Mouse (Mus musculus) liver, postnatal 0 days (tissue): ENCODE data around the gene Sycp2. TPM values are rescaled to one million over a fixed set of nuclear protein-coding genes. Genes with fewer than 3 reads are reported as not detected.

Experiments
- ATAC-seq: fragments of 200-750 bp; cut with Nextera tagmentation; 2 replicates; pipeline ENCODE4 v1.8.0; 2017; ENCODE audit warnings: mild to moderate bottlenecking, moderate library complexity
- DNase-seq: peaks from one replicate; pipeline ENCODE4 v3.0.0-alpha.2; 2016
- H3K27ac ChIP-seq: fragments of 300-500 bp; sonication (generic); 2 replicates; pipeline ENCODE4 v1.5.1; 2014; ENCODE audit warnings: antibody characterized with exemption, moderate library complexity, mild to moderate bottlenecking, low read depth
- H3K27me3 ChIP-seq: fragments of 300-500 bp; sonication (generic); 2 replicates; pipeline ENCODE4 v1.6.1; 2014; ENCODE audit warnings: low read length, control low read depth, mixed read lengths; ENCODE audit not compliant: insufficient read depth
- H3K36me3 ChIP-seq: fragments of 300-500 bp; sonication (generic); replicated peaks from 2 replicates; pipeline ENCODE4 v1.6.1; 2014; ENCODE audit warnings: mild to moderate bottlenecking, control low read depth, low read length, moderate library complexity, mixed read lengths; ENCODE audit not compliant: insufficient read depth
- H3K4me1 ChIP-seq: fragments of 300-500 bp; sonication (generic); 2 replicates; pipeline ENCODE4 v1.6.1; 2014; ENCODE audit warnings: antibody characterized with exemption, mild to moderate bottlenecking, control low read depth; ENCODE audit not compliant: insufficient read depth
- H3K4me2 ChIP-seq: fragments of 300-500 bp; sonication (generic); 2 replicates; pipeline ENCODE4 v1.6.1; 2014; ENCODE audit warnings: low read depth, mild to moderate bottlenecking, low read length, moderate library complexity, mixed read lengths
- H3K4me3 ChIP-seq: fragments of 300-500 bp; sonication (generic); 2 replicates; pipeline ENCODE4 v1.5.1; 2014; ENCODE audit warnings: low read depth, low read length
- H3K9ac ChIP-seq: fragments of 300-500 bp; sonication (generic); replicated peaks from 2 replicates; pipeline ENCODE4 v1.6.1; 2014; ENCODE audit warnings: mild to moderate bottlenecking, moderate library complexity
- H3K9me3 ChIP-seq: fragments of 300-500 bp; sonication (generic); 2 replicates; pipeline ENCODE4 v1.6.1; 2016; ENCODE audit warnings: mild to moderate bottlenecking, control low read depth, low read length, mixed read lengths
- CTCF ChIP-seq: sonication (generic); IDR thresholded peaks from 2 replicates; pipeline ENCODE4 v1.5.1; 2016; ENCODE audit warnings: antibody characterized with exemption, low read depth
- EP300 ChIP-seq: IDR thresholded peaks from 2 replicates; pipeline ENCODE4 v1.6.1; 2016; ENCODE audit warnings: antibody characterized with exemption, low read depth, mild to moderate bottlenecking
- WGBS: fragments of 180-500 bp; shearing (Covaris S2); extraction: QIAGEN DNeasy Blood & Tissue Kit; methylation state at CpG from one replicate; pipeline ENCODE4 v1.1.7; 2014; ENCODE audit not compliant: insufficient replicate concordance; 5-methylcytosine and 5-hydroxymethylcytosine counted together
- polyA plus RNA-seq: library from polyadenylated mRNA; unstranded; fragments of >200 nt; fragmentation: Nextera tagmentation; extraction: Ambion mirVana; gene quantifications from 2 replicates; pipeline ENCODE4 v1.2.1, GENCODE M21; 2015

Sycp2 gene
- polyA plus RNA-seq, 1 experiment from 2014 or later, result not detected

- ATAC-seq, result no peak
- H3K27ac ChIP-seq, result no peak overlapping the region
- WGBS, result 81% methylated on average over 2 of the region's 2 CpGs
Measured at GRCm38 (mm10) chr2:178433903-178434302, 26.4 kb upstream of the Sycp2 start.

GRCm38 (mm10) chr2:178433495-178433894 is 26.0 kb upstream of the Sycp2 start:
- H3K27ac ChIP-seq, result no peak overlapping the region
- no peak for ATAC-seq

More at GRCm38 (mm10) chr2:178433903-178434302, 26.4 kb upstream of the Sycp2 start:
- Histone ChIP-seq H3K36me3 (no peaks in the 10 kb centered on the region), H3K9me3 (no peaks in the 10 kb centered on the region), H3K27me3 (no peaks in the 10 kb centered on the region), H3K4me3 (no peak overlapping the region), H3K9ac (no peak overlapping the region), H3K4me2 (no peak overlapping the region), H3K4me1 (0 out of 2 replicates have a peak, but pooled peaks cover 3% of the 10 kb centered on the region)
- DNase-seq, result no peak
- TF ChIP-seq CTCF, result no peak
- no peak for TF ChIP-seq EP300

GRCm38 (mm10) chr2:178430231-178430630 is 22.7 kb upstream of the Sycp2 start, which contains the start of gene Cdh26:
Gene Cdh26, plus strand, starts transcription at chr2:178430531.
- no peak within 1 kb of the TSS for H3K4me2 ChIP-seq
- DNase-seq (no peak), ATAC-seq (no peak)
- WGBS, result 88% methylated on average over 4 of the region's 4 CpGs
- H3K9me3 ChIP-seq, result no peaks in the 10 kb centered on the region
- H3K4me1 ChIP-seq, result 0 out of 2 replicates have a peak, but pooled peaks cover 3% of the 10 kb centered on the region
- no peak for TF ChIP-seq CTCF
- TF ChIP-seq EP300, result no peak
- H3K36me3 ChIP-seq, result no peaks in the 10 kb centered on the region
- no peak within 1 kb of the TSS for H3K9ac ChIP-seq
- H3K27ac ChIP-seq, result no peak within 1 kb of the TSS
- H3K4me3 ChIP-seq, result no peak within 1 kb of the TSS
- no peaks in the 10 kb centered on the region for H3K27me3 ChIP-seq

More at GRCm38 (mm10) chr2:178433495-178433894, 26.0 kb upstream of the Sycp2 start:
- TF ChIP-seq EP300 (no peak), CTCF (no peak)
- WGBS, result 49% methylated on average over 2 of the region's 2 CpGs
- Histone ChIP-seq H3K27me3 (no peaks in the 10 kb centered on the region), H3K4me2 (no peak overlapping the region), H3K4me1 (0 out of 2 replicates have a peak, but pooled peaks cover 3% of the 10 kb centered on the region), H3K4me3 (no peak overlapping the region), H3K9ac (no peak overlapping the region), H3K9me3 (no peaks in the 10 kb centered on the region), H3K36me3 (no peaks in the 10 kb centered on the region)
- no peak for DNase-seq

GRCm38 (mm10) chr2:178429426-178429825 is 21.9 kb upstream of the Sycp2 start:
- WGBS, result 66% methylated on average over 6 of the region's 6 CpGs
- H3K36me3 ChIP-seq, result no peaks in the 10 kb centered on the region
- no peak for DNase-seq
- H3K4me2 ChIP-seq, result no peak overlapping the region
- 0 out of 2 replicates have a peak, but pooled peaks cover 3% of the 10 kb centered on the region for H3K4me1 ChIP-seq
- no peak overlapping the region for H3K27ac ChIP-seq
- TF ChIP-seq EP300 (no peak), CTCF (no peak)
- no peak for ATAC-seq
- no peak overlapping the region for H3K4me3 ChIP-seq
- no peaks in the 10 kb centered on the region for H3K27me3 ChIP-seq
- H3K9ac ChIP-seq, result no peak overlapping the region
- no peaks in the 10 kb centered on the region for H3K9me3 ChIP-seq

GRCm38 (mm10) chr2:178428676-178429075 is 21.2 kb upstream of the Sycp2 start:
- H3K36me3 ChIP-seq, result no peaks in the 10 kb centered on the region
- H3K4me1 ChIP-seq, result 0 out of 2 replicates have a peak, but pooled peaks cover 3% of the 10 kb centered on the region
- H3K4me2 ChIP-seq, result no peak overlapping the region
- DNase-seq (no peak), ATAC-seq (no peak)
- no peak overlapping the region for H3K9ac ChIP-seq
- H3K9me3 ChIP-seq, result no peaks in the 10 kb centered on the region
- no peaks in the 10 kb centered on the region for H3K27me3 ChIP-seq
- TF ChIP-seq CTCF (no peak), EP300 (no peak)
- H3K4me3 ChIP-seq, result no peak overlapping the region
- WGBS, result 75% methylated on average over 4 of the region's 4 CpGs
- H3K27ac ChIP-seq, result no peak overlapping the region

GRCm38 (mm10) chr2:178428183-178428582 is 20.7 kb upstream of the Sycp2 start:
- Histone ChIP-seq H3K4me1 (0 out of 2 replicates have a peak, but pooled peaks cover 3% of the 10 kb centered on the region), H3K27me3 (no peaks in the 10 kb centered on the region), H3K9ac (no peak overlapping the region), H3K27ac (no peak overlapping the region), H3K36me3 (no peaks in the 10 kb centered on the region), H3K4me3 (no peak overlapping the region), H3K4me2 (no peak overlapping the region), H3K9me3 (no peaks in the 10 kb centered on the region)
- ATAC-seq (no peak), DNase-seq (no peak)
- 59% methylated on average over 9 of the region's 9 CpGs for WGBS
- TF ChIP-seq EP300 (no peak), CTCF (no peak)

- 75% methylated on average over 5 of the region's 5 CpGs for WGBS
- 0 out of 2 replicates have a peak, but pooled peaks cover 3% of the 10 kb centered on the region for H3K4me1 ChIP-seq
- no peak overlapping the region for H3K27ac ChIP-seq
- H3K9me3 ChIP-seq, result no peaks in the 10 kb centered on the region
- H3K27me3 ChIP-seq, result no peaks in the 10 kb centered on the region
- no peak for TF ChIP-seq EP300
- no peak for TF ChIP-seq CTCF
- no peak overlapping the region for H3K4me2 ChIP-seq
- no peak overlapping the region for H3K9ac ChIP-seq
- ATAC-seq (no peak), DNase-seq (no peak)
- no peaks in the 10 kb centered on the region for H3K36me3 ChIP-seq
- H3K4me3 ChIP-seq, result no peak overlapping the region
Measured at GRCm38 (mm10) chr2:178427181-178427580, 19.7 kb upstream of the Sycp2 start.
